Mouse (Mus musculus) heart, postnatal 10 days (tissue): ENCODE measurements around the gene Tmem177. TPM values are rescaled to one million over a fixed set of nuclear protein-coding genes. Genes with fewer than 3 reads are reported as not detected.
A peak's percentile ranks its signal among the peaks of the same experiment; 100 is the strongest.

Source experiments
- DNase-seq, 2 experiments: peaks; one replicate each; pipeline ENCODE4 v3.0.0; 2021
- intact Hi-C: fragments of 180-260 bp; cut with DNase I; formaldehyde crosslinking; loops from one replicate; pipeline ENCODE4 v1.15.1; 2025
- total RNA-seq, 2 experiments: library from RNA; stranded (reverse); gene quantifications; 2 replicates each; pipeline ENCODE4 v1.2.3; 2021

The Tmem177 gene
- 1 to 10 TPM; 7.7 to 8.7 TPM for total RNA-seq

DNA sequence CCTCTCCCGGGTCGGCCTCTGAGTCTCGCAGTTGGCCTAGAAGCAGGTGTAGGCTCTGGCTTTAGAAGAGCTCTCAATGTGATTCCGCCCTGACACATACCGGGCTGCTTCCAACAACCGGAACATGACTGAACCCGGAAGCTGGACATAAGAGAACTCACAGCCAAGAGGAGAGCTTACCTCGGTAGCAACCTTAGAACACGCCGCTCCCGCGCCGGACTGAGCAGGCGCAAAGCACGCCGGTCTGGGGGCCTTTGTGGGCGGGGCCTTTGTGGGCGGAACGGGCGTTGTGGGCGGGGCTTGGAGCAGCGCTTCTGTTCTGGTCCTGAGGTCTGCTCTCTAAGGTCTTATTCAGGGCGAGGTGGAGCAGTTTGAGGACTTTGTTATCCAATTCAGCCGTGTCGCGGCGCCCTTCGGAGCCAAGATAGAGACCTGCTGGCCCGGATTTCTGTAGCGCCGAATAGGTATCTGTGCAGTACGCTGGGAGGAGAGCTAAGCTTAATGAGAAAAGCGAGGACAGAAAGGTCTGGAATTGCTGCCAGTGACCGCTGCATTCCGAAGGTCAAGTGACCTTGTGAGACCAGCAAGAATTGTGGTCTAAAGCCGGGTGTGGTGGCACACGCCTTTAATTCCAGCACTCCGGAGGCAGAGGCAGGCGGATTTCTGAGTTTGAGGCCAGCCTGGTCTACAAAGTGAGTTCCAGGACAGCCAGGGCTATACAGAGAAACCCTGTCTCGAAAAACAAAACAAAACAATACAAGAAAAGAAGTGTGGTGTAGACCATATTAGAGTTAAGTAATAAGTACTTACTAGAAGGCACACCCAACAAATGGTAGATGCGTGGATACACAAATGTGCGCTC is at the start of gene Tmem177:
Gene Tmem177, minus strand, starts transcription at position 256 of the 862 bp plus-strand sequence.
- intact Hi-C loops, result loop anchor here (5.0 kb wide), 2 partner anchors 76 to 96 kb away; partner anchors contain the start of gene Ptpn4
- DNase-seq, result peak; percentile 97

DNA sequence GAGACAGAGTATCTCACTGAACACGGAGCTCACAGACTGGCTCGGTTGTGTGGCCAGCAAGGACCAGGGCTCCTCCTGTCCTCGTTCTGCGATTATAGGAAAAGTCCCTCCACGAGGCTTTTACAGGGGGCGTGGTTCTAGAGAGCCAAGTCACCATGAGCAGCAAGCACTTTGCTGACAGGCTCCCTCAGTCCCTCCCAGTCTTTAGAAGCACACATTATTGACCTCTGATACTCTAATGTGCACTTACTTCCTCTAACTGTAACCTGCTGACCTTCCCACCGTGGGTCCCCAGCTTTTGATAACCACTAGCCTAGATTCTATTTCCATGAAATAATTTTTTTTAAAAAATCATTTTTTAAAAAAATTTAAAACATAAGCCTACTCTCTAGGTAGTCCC is 46.9 kb upstream of the Tmem177 start:
- intact Hi-C loops, result no loop called here
- no peak for DNase-seq

DNA sequence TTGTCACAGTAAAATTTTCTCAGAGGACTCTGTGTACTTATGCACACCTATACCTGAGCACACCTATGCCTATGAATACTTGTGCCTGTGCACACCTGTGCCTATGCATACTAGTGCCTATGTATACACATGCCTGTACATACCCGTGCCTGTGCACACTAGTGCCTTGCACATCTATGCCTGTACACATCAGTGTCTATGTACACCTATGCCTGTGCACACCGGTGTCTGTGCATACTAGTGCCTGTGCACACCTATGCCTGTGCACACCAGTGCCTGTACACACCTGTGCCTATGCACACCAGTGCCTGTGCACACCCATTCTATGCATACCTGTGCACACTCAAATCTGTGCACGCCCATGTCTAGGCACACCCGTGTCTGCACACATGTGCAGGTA is 46.5 kb upstream of the Tmem177 start:
- DNase-seq, result no peak
- intact Hi-C loops, result no loop called here

GRCm38 (mm10) chr1:119957716-119958222 is 44.8 kb upstream of the Tmem177 start:
- DNase-seq, result peak in 1 of 2 experiments; percentile 3
- intact Hi-C loops, result no loop called here

DNA sequence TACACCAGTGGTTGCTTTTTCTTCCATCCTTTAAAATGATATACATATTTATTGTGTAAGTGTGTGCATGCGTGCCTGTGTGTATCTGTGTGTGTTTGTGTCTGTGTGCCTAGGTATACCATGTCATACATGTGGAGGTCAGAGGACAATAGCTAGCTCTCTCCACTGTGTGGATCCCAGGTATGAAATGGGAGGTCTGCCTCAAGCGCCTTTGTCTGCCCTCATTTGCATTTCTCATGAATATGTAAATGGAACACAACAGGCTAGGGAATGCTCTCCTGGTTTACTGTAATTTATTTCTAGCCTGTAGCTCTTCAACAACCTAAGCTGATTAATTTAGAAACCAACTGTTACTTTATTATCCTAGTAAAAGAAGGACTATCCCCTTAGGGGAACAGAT is 41.7 kb upstream of the Tmem177 start:
- intact Hi-C loops, result no loop called here
- DNase-seq, result no peak

DNA sequence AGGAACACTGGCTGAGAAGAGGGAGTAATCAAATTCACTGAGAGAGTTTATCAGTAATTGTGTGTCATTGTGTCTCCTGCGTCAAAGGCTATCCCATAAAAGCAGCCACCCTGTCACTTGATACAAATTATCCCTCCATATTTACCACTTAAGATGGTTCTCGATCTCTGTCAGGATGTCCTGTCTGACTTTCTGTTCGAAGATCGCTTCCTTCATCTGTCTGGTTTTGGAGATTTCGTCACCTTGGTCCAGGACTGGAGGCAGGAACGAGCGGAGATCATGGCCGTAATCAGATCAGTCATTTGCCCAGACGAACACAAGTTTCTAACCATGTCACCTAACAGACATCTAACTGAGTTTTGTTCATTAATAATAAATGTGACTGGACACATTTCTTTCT is 40.4 kb upstream of the Tmem177 start:
- DNase-seq, result no peak

GRCm38 (mm10) chr1:119950086-119950485 is 37.1 kb upstream of the Tmem177 start:
- intact Hi-C loops, result no loop called here

More for the DNA sequence above, 40.4 kb upstream of the Tmem177 start:
- intact Hi-C loops, result no loop called here

DNA sequence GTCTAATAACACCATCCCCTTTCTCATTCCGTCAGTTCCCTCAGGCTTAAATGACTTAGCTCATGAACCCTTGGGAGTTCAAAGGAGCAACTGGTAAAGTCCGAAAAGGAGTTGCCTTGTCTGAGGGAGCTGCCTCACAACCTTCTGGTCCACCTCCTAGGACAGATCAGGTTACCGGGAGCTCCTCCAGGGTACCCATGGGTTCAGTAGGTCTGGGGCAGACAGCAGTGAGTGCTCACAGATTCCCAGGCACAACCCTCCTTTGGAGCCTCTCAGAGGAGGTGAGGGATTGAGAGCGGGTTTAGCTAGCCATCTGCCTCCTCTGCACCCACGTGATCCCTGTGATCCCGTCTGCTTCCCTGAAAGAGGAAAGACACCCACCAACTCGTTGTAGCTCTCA is 23.9 kb upstream of the Tmem177 start:
- intact Hi-C loops, result no loop called here

More at GRCm38 (mm10) chr1:119950086-119950485, 37.1 kb upstream of the Tmem177 start:
- no peak for DNase-seq

GRCm38 (mm10) chr1:119931421-119932150 is 18.6 kb upstream of the Tmem177 start:
- DNase-seq, result no peak
- intact Hi-C loops, result no loop called here

More for the DNA sequence above, 23.9 kb upstream of the Tmem177 start:
- no peak for DNase-seq

GRCm38 (mm10) chr1:119929715-119930114 is 16.7 kb upstream of the Tmem177 start:
- intact Hi-C loops, result loop anchor here (2.0 to 5.0 kb wide), 4 partner anchors 111 to 842 kb away; no protein-coding TSS in a partner anchor
- peak; percentile 31 to 51 for DNase-seq

GRCm38 (mm10) chr1:119919299-119919698 is 6.3 kb upstream of the Tmem177 start:
- peak; percentile 8 to 31 for DNase-seq
- intact Hi-C loops, result no loop called here

- DNase-seq, result no peak
- intact Hi-C loops, result no loop called here
Observed at GRCm38 (mm10) chr1:119916823-119917371, 3.9 kb upstream of the Tmem177 start.

DNA sequence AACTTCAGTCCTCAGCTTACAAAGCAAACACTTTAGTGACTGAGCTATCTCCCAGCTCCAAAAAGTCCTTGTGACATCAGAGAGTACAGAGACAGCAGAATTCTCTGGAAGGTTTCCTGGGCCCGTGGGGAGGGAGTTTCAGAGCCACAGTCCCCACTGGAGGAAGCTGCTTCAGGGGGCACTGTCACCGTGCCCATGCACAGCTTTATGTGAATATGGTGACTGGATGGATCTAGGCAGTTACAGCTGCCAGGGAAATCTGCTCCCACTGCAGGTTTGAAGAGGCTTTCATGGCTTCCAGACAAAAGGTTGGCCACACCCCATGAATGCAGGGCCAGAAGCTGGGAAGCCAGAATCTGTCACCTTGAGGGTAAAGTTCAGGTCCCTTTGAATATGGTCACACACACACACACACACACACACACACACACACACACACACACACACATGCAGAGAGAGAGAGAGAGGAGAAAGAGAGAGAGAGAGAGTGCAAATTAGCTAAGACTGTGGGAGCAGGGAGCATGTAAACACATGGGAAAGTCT is 5.7 kb downstream of the Tmem177 start:
- intact Hi-C loops, result no loop called here
- peak in 1 of 2 experiments; percentile 29 for DNase-seq

DNA sequence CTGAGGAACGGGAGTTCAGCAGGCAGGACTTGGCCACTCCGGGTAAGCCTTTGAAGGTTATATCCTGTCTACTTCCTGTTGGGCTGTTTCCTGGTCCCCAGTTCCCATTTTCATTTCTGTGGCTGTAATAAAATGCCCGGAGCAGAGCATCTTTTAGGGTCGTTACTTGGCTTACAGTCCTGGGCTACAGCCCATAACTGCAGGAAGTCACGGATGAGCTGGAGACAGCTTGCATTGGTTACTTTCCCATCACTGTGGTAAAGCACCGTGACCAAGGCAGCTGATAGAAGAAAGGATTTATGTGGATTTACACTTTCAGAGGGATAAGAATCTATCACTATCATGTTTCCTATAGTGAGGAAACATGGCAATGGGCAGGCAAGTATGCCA is 9.8 kb downstream of the Tmem177 start:
- no peak for DNase-seq
- intact Hi-C loops, result no loop called here

DNA sequence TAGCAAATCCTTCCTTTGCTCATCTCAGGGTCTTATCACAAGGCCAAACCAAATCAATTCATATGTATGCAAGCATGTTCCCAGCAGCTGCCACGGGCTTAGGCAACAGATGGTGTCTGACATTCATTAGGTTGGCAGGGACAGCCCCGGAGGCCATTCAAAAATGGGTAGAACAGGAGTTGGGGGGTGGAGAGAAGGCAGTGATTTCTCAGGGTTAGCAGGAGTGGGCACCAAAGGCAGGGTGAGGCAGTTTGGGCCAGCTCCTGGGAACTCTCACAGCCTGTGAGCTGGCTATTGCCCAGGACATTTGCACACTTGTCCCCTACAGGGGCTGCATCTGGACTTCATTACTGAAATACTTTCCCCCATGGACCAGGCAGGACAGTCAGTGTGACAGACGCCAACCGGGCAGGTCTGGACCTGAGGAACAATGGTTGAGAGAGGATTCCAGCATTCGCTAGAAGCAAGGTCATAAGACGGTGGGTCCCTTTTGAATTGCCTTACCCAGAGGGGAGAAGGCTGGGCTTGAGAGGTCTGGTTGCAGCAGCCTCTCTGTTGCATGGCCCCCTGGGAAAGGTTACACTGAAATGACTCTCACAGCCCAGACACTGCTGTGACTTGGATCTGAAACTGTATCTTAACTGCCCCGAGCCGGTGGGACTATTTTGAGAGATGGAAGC is 10.3 kb downstream of the Tmem177 start:
- intact Hi-C loops, result no loop called here
- peak; percentile 12 to 18 for DNase-seq

- intact Hi-C loops, result no loop called here
Observed at GRCm38 (mm10) chr1:119899195-119900123, 13.5 kb downstream of the Tmem177 start.

DNA sequence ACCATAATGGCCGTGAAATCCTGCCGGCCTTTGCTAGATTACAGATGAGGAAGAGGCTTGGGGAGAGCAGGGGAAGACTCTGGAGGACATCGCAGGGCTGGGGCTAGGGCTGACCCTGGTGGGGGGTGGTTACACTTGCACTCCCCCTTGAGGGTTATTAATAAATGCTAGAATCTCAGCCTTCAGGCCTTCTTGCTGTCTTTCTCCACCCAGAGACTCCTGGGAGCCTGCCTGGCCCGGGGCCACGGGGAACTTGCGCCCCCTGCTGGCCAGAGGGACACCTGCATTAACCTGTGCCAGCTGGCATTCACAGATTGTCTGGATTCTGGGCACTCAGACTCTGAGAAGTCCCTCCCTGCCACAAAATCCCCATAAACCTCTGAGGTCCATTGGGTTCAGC is 18.1 kb downstream of the Tmem177 start:
- peak; percentile 59 to 80 for DNase-seq
- intact Hi-C loops, result loop anchor here (2.0 kb wide), 1 partner anchor 76 kb away; no protein-coding TSS in a partner anchor

More at GRCm38 (mm10) chr1:119899195-119900123, 13.5 kb downstream of the Tmem177 start:
- DNase-seq, result no peak

DNA sequence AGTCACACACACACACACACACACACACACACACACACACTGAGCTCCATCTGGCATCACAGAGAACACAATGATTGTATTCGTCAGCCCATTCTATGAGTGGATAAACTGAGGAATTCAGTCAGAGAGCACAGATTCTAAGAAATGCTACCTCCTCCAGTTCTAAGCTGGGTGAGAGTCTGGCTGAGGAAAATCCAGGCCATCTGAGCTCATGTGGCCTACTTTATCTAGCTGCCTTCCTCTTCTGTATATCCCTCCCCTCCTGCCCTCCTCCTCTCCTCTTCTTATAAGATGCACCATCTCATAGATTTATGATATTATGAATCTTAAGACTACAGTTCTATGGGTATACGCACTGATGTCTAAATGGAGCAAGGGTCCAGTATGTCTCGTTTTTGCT is 19.4 kb downstream of the Tmem177 start:
- DNase-seq, result no peak
- intact Hi-C loops, result no loop called here

DNA sequence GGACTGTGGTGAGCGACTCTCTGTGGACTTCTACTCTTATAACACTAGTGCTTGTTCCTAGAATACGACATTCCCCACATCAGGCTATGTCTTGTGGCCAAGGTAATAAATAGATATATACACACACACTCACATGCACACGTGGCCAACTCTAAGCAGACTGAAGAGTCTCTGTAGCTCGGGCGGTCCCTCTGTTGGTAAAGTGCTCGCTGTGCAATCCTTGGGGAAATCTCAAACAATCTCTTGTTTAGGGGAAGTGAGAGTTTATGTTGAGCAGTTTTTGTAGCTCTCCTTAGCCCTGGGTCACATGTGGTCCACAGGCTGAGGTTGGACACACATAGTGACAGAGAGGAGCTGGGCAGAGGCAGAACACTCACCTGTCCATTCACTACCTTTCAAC is 20.1 kb downstream of the Tmem177 start:
- DNase-seq, result no peak
- intact Hi-C loops, result no loop called here
